9 mouse cellular contexts compared by ENCODE assay signal in the genomic region with DNA sequence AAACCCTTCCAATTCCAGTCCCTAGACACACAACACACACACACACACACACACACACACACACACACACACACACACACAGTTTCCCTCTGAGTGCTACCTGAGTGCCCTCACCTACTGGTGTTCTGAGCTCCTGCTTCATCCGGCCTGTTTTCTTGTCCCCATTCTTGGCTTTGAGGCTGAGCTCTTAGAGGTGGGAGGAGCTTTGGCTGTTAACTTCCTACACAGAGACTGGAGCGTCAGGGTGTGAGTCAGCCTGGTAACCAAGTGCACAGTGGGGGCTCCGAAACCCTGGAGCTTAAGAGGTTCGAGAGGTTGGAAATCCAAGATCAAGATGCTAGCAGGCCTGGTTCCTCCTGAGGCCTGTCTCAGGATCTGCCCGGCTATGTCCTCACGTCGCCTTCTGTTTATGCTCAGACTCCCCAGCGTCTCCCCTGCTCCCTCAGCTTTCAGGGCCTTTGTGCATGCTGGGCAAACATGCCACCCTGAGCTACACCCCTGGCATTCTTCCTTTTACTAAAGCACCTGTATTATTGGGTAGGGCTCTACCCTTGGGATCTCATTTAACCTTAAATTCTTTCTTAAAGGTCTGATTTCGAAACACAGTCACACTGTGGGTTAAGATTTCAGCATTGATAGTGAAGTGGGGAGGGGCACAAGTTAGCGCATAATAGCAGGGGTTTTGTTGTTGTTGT. TPM values are rescaled to one million over a fixed set of nuclear protein-coding genes. Genes with fewer than 3 reads are reported as not detected.
DNase-seq lines count a peak whose midpoint lies in the region; ATAC-seq and TF ChIP-seq lines count a peak whose summit lies in the region.
"Had no signal": no experiment of that assay in that cellular context is flagged by ENCODE, and none has a peak within 500 bp of the region (broad histone marks: within the 10 kb centered on the region; RNA-seq: fewer than 3 reads in every experiment).

No protein-coding gene starts in this region.

- H3K9ac ChIP-seq in midbrain, embryonic 13.5 days (replicated peaks) = no peak overlapping the region
- no peak overlapping the region for H3K9ac ChIP-seq in intestine, postnatal 0 days (ENCODE audit: low read depth, low read length)
- no peak overlapping the region for H3K9ac ChIP-seq in hindbrain, postnatal 0 days (replicated peaks; ENCODE audit: low read length)
- H3K9ac ChIP-seq: heart, embryonic 13.5 days had no signal

- no peak overlapping the region for H3K4me2 ChIP-seq in midbrain, embryonic 13.5 days (replicated peaks)
- H3K4me2 ChIP-seq in intestine, postnatal 0 days (replicated peaks; ENCODE audit: low read depth) = no peak overlapping the region
- no peak overlapping the region for H3K4me2 ChIP-seq in hindbrain, postnatal 0 days (ENCODE audit: low read depth, low read length)
- H3K4me2 ChIP-seq: heart, embryonic 13.5 days had no signal

- 0 out of 2 replicates have a peak overlapping the region, but pooled peaks have one; percentile 13 for H3K27ac ChIP-seq in midbrain, embryonic 10.5 days (replicated peaks)
- H3K27ac ChIP-seq in midbrain, embryonic 13.5 days = no peak overlapping the region; the same call in 1 of the 2 replicates
- no peak overlapping the region for H3K27ac ChIP-seq in intestine, postnatal 0 days (ENCODE audit: low read depth, low read length)
- no peak overlapping the region for H3K27ac ChIP-seq in hindbrain, postnatal 0 days
- H3K27ac ChIP-seq: heart, embryonic 13.5 days had no signal

- DNase-seq in midbrain, embryonic 10.5 days (ENCODE audit: low spot score) = no peak
- DNase-seq in adrenal gland, postnatal 25 days = peak; percentile 37
- DNase-seq in induced T-regulatory cell, adult 2 months (ENCODE audit: low read depth) = peak; percentile 80
- DNase-seq in right cerebral cortex, postnatal 14 days = peak; percentile 28
- DNase-seq in hindbrain, postnatal 0 days (ENCODE audit: low spot score) = no peak
- DNase-seq in spleen, adult 12 weeks (ENCODE audit: low spot score) = no peak

- H3K9me3 ChIP-seq in midbrain, embryonic 10.5 days (replicated peaks) = no peaks in the 10 kb centered on the region
- H3K9me3 ChIP-seq in midbrain, embryonic 13.5 days = no peaks in the 10 kb centered on the region
- H3K9me3 ChIP-seq in intestine, postnatal 0 days (ENCODE audit: control insufficient read depth) = no peaks in the 10 kb centered on the region
- H3K9me3 ChIP-seq in hindbrain, postnatal 0 days (ENCODE audit: low read length) = no peaks in the 10 kb centered on the region
- H3K9me3 ChIP-seq: heart, embryonic 13.5 days had no signal

- H3K27me3 ChIP-seq in midbrain, embryonic 10.5 days (ENCODE audit: low read depth, poor library complexity, severe bottlenecking) = no peaks in the 10 kb centered on the region
- H3K27me3 ChIP-seq in midbrain, embryonic 13.5 days = no peaks in the 10 kb centered on the region
- H3K27me3 ChIP-seq in intestine, postnatal 0 days (replicated peaks; ENCODE audit: control insufficient read depth, insufficient read depth, low read length) = no peaks in the 10 kb centered on the region
- H3K27me3 ChIP-seq in hindbrain, postnatal 0 days (ENCODE audit: insufficient read depth, low read length) = no peaks in the 10 kb centered on the region
- H3K27me3 ChIP-seq: heart, embryonic 13.5 days had no signal

- 66% methylated on average over 10 of the region's 10 CpGs for WGBS in midbrain, embryonic 10.5 days
- 57% methylated on average over 10 of the region's 10 CpGs for WGBS in midbrain, embryonic 13.5 days
- 66% methylated on average over 10 of the region's 10 CpGs for WGBS in intestine, postnatal 0 days
- whole genome bisulfite sequencing in hindbrain, postnatal 0 days = 62% methylated on average over 10 of the region's 10 CpGs

- H3K4me3 ChIP-seq in midbrain, embryonic 10.5 days = no peak overlapping the region
- H3K4me3 ChIP-seq in midbrain, embryonic 13.5 days (replicated peaks) = no peak overlapping the region
- H3K4me3 ChIP-seq in intestine, postnatal 0 days (ENCODE audit: low read depth, low read length) = no peak overlapping the region
- H3K4me3 ChIP-seq in hindbrain, postnatal 0 days (ENCODE audit: low read length) = no peak overlapping the region
- H3K4me3 ChIP-seq: heart, embryonic 13.5 days had no signal

- ATAC-seq in midbrain, embryonic 13.5 days = no peak
- no peak for ATAC-seq in intestine, postnatal 0 days
- no peak for ATAC-seq in hindbrain, postnatal 0 days

- peaks cover 9% of the 10 kb centered on the region for H3K4me1 ChIP-seq in midbrain, embryonic 10.5 days
- 0 out of 2 replicates have a peak, but pooled peaks cover 3% of the 10 kb centered on the region for H3K4me1 ChIP-seq in midbrain, embryonic 13.5 days (replicated peaks)
- no peaks in the 10 kb centered on the region for H3K4me1 ChIP-seq in intestine, postnatal 0 days (replicated peaks; ENCODE audit: control insufficient read depth, insufficient read depth, low read length)
- no peaks in the 10 kb centered on the region for H3K4me1 ChIP-seq in hindbrain, postnatal 0 days (ENCODE audit: insufficient read depth, low read length)

- H3K36me3 ChIP-seq in midbrain, embryonic 10.5 days = peaks cover 7% of the 10 kb centered on the region
- peaks cover 9% of the 10 kb centered on the region for H3K36me3 ChIP-seq in midbrain, embryonic 13.5 days
- peaks cover 2% of the 10 kb centered on the region; the same call in 1 of the 2 replicates for H3K36me3 ChIP-seq in intestine, postnatal 0 days (ENCODE audit: control insufficient read depth, insufficient read depth)
- H3K36me3 ChIP-seq in hindbrain, postnatal 0 days (ENCODE audit: insufficient read depth, low read length) = peaks cover 5% of the 10 kb centered on the region; the same call in 1 of the 2 replicates

- TF ChIP-seq CTCF in intestine, postnatal 0 days (IDR thresholded peaks at IDR 0.05; ENCODE audit: low read depth) = no peak
- no peak for TF ChIP-seq CTCF in hindbrain, postnatal 0 days (IDR thresholded peaks at IDR 0.05; ENCODE audit: low read depth)

RNA-seq across cellular contexts. Expression of a gene that starts 45.0 kb away (rescaled TPM):
- 14.5 and 14.6 TPM in 2 replicates for polyA plus RNA-seq in midbrain, embryonic 10.5 days (2016; fragmentation: Nextera tagmentation; extraction: Ambion mirVana)
- 21.1 and 22.9 TPM in 2 replicates for polyA plus RNA-seq in midbrain, embryonic 13.5 days (2015; fragmentation: Nextera tagmentation; extraction: Ambion mirVana)
- total RNA-seq in adrenal gland, postnatal 25 days (2021) = 1.6 and 3.3 TPM in 2 replicates
- 6.4 and 7.5 TPM in 2 replicates for polyA plus RNA-seq in intestine, postnatal 0 days (2015; fragmentation: Nextera tagmentation; extraction: Ambion mirVana)
- total RNA-seq in hindbrain, postnatal 0 days (2014; rRNA removed) = 86.8 and 110 TPM in 2 replicates
- 53.9 and 56.5 TPM in 2 replicates for polyA plus RNA-seq in hindbrain, postnatal 0 days (2015; fragmentation: Nextera tagmentation; extraction: Ambion mirVana)

Comparison
In these comparisons a context has a peak if more than half of its experiments do, and no peak if none do; other contexts are left out.
1. DNase-seq: peak in adrenal gland, postnatal 25 days (single experiment), induced T-regulatory cell, adult 2 months (single experiment) and right cerebral cortex, postnatal 14 days (single experiment); none in midbrain, embryonic 10.5 days (single experiment), hindbrain, postnatal 0 days (single experiment) and spleen, adult 12 weeks (single experiment).